In the genomic region with DNA sequence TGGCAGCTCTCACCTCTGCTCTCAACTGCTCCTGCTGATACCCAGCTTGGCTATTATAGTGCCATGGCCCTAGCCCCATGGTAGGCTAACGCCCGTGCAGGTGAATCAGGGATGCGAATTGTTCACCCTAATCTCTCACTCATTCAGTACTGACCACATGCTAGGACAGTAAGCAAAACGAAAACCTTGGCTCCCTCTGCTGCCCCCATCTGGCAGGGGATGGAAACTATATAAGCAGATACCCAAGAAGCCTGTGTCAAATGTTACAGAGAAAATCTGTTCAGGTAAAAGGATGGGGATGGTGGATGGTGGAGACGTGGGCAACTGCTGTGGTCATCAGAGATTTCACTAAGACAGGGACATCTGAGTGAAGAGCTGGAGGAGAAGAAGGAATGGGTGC, we compare ENCODE assay signal across 9 mouse cellular contexts.
DNase-seq lines count a peak whose midpoint lies in the region; TF ChIP-seq lines count a peak whose summit lies in the region.
"Had no signal": no experiment of that assay in that cellular context is flagged by ENCODE, and none has a peak within 500 bp of the region (broad histone marks: within the 10 kb centered on the region; RNA-seq: fewer than 3 reads in every experiment).

No protein-coding gene starts in this region.

- peak; percentile 64 for TF ChIP-seq CTCF in gastrocnemius, adult 2 months (IDR thresholded peaks at IDR 0.05)

- no peak overlapping the region for H3K27ac ChIP-seq in gastrocnemius, adult 2 months
- H3K27ac ChIP-seq: heart, embryonic 15.5 days had no signal

- no peak overlapping the region for H3K4me3 ChIP-seq in gastrocnemius, adult 2 months
- H3K4me3 ChIP-seq: heart, embryonic 15.5 days had no signal

- peak; percentile 54 for DNase-seq in gastrocnemius, adult 2 months
- DNase-seq in gastrocnemius, adult 18-20 months (ENCODE audit: low spot score), result no peak
- peak; percentile 28 for DNase-seq in ovary, postnatal 36 days (ENCODE audit: low spot score)
- no peak for DNase-seq in ovary, adult 18-20 months (ENCODE audit: low spot score)
- peak; percentile 47 for DNase-seq in embryo, embryonic 10 days (ENCODE audit: low spot score)
- DNase-seq in lung, postnatal 14 days, result peak; percentile 60
- no peak for DNase-seq in Muller cell, postnatal 12 days (ENCODE audit: inconsistent ontology term)
- DNase-seq in urinary bladder, postnatal 4 days (ENCODE audit: low spot score in 2 of 2), result no peak

- intact Hi-C loops in gastrocnemius, adult 2 months (cut with DNase I), result no loop called here

Comparison
In these comparisons a context has a peak if more than half of its experiments do, and no peak if none do; other contexts are left out.
1. DNase-seq: peak in gastrocnemius, adult 2 months (single experiment), ovary, postnatal 36 days (single experiment), embryo, embryonic 10 days (single experiment) and lung, postnatal 14 days (single experiment); none in gastrocnemius, adult 18-20 months (single experiment), ovary, adult 18-20 months (single experiment), Muller cell, postnatal 12 days (single experiment) and urinary bladder, postnatal 4 days (0 of 2).